Mouse (Mus musculus): ENCODE results near the gene Lrrc61. TPM values are rescaled to one million over a fixed set of nuclear protein-coding genes. Genes with fewer than 3 reads are reported as not detected.
A peak's percentile ranks its signal among the peaks of the same experiment; 100 is the strongest.
"Not testable (repeated sequence)": the region's sequence is repeated elsewhere in the genome, so short reads cannot be mapped to it uniquely, and the experiment has no call there.

Gene Lrrc61
- 15.4 and 18.0 TPM in 2 replicates for polyA plus RNA-seq (2015; fragmentation: Nextera tagmentation; extraction: Ambion mirVana)

GRCm38 (mm10) chr6:48554280-48555103, at the start of gene Lrrc61:
Gene Lrrc61, plus strand, starts transcription at chr6:48554796.
- H3K4me2 ChIP-seq (replicated peaks), result peak within 1 kb of the TSS; percentile 79
- peak; percentile 94 for ATAC-seq (replicated peaks)
- no peaks in the 10 kb centered on the region for H3K27me3 ChIP-seq
- H3K4me3 ChIP-seq, result peak within 1 kb of the TSS; percentile 62
- H3K9me3 ChIP-seq, result no peaks in the 10 kb centered on the region
- peak within 1 kb of the TSS; percentile 100 for H3K27ac ChIP-seq (replicated peaks)
- no peaks in the 10 kb centered on the region for H3K36me3 ChIP-seq
- H3K9ac ChIP-seq (replicated peaks), result peak within 1 kb of the TSS; percentile 86
- H3K4me1 ChIP-seq, result peaks cover 18% of the 10 kb centered on the region
- WGBS, result under 1% methylated on average over 39 of the region's 39 CpGs

DNA sequence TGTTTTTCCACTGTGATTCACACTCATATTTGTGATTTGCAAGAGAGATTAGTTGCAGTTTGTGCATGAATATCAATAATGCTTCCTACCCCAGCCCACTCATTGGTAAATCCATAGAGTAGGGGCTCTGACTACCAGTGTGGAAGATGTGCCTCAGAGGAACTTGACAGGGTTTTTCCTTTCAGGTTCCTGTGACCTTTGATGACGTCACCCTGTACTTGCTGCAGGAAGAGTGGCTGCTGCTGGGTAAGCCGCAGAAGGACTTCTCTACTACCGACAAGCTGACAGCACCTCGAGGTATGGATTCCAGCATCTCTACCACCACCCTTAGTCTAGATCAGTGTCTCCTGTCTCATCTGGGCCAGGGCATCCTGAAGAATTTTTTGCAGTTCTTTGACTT, 46.5 kb upstream of the Lrrc61 start:
- no peak overlapping the region for H3K4me3 ChIP-seq
- no peak overlapping the region for H3K4me2 ChIP-seq (replicated peaks)
- 79% methylated on average over 4 of the region's 4 CpGs for WGBS
- no peaks in the 10 kb centered on the region for H3K27me3 ChIP-seq
- no peak overlapping the region for H3K27ac ChIP-seq (replicated peaks)
- H3K9ac ChIP-seq (replicated peaks), result no peak overlapping the region
- H3K4me1 ChIP-seq, result peaks cover 10% of the 10 kb centered on the region
- no peaks in the 10 kb centered on the region for H3K9me3 ChIP-seq
- peaks cover 3% of the 10 kb centered on the region; the same call in 1 of the 2 replicates for H3K36me3 ChIP-seq
- ATAC-seq (replicated peaks), result no peak

DNA sequence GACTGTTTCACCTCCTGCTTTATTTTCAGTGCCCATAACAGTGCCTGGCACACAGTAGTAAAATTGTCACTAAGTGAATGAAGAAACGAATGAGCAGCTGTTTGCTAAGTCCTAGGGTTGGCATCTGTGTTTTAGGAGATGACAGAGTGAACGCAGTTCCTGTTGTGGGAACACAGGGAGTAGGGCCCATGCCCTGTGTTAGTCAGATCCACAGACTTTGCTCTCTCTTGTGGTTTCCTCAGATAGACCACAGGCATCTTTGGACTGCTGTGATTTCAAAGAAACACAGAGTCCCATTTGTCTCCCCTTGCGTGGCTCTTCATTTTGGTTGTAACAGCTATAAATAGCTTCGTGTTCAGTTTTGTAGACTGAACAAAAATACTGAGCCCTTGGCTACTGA, 44.2 kb upstream of the Lrrc61 start:
- no peaks in the 10 kb centered on the region for H3K27me3 ChIP-seq
- H3K27ac ChIP-seq (replicated peaks), result no peak overlapping the region
- no peaks in the 10 kb centered on the region for H3K9me3 ChIP-seq
- no peak for ATAC-seq (replicated peaks)
- H3K4me2 ChIP-seq (replicated peaks), result no peak overlapping the region
- peaks cover 1% of the 10 kb centered on the region; the same call in 1 of the 2 replicates for H3K4me1 ChIP-seq
- WGBS, result 89% methylated on average over 4 of the region's 4 CpGs
- peaks cover 8% of the 10 kb centered on the region; the same call in 1 of the 2 replicates for H3K36me3 ChIP-seq
- H3K4me3 ChIP-seq, result no peak overlapping the region
- H3K9ac ChIP-seq (replicated peaks), result no peak overlapping the region

DNA sequence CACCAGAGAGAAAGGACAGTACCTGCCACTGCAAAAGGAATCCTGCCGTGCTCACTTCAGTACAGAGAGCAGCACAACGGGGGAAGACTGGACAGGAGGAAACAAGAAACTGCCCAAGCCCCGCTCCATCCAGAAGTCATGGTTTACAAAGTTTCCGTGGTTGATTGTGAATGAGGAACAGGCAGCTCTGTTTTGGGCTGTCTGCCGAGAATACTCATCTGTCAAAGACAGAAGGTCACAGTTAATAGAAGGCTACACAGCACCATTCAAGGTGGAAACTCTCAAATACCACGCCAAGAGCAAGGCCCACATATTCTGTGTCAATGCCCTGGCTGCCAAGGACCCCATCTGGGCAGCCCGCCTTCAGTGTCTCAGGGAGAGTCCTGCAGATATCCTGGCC, 42.7 kb upstream of the Lrrc61 start:
- Histone ChIP-seq H3K4me3 (no peak overlapping the region), H3K27ac (replicated peaks) (no peak overlapping the region), H3K9me3 (no peaks in the 10 kb centered on the region), H3K36me3 (peaks cover 20% of the 10 kb centered on the region), H3K4me1 (no peaks in the 10 kb centered on the region), H3K27me3 (no peaks in the 10 kb centered on the region), H3K4me2 (replicated peaks) (no peak overlapping the region), H3K9ac (replicated peaks) (no peak overlapping the region)
- 87% methylated on average over 7 of the region's 7 CpGs for WGBS
- no peak for ATAC-seq (replicated peaks)

GRCm38 (mm10) chr6:48524882-48525281, 29.7 kb upstream of the Lrrc61 start:
- not testable (repeated sequence) for H3K36me3 ChIP-seq; H3K27me3 ChIP-seq; H3K4me2 ChIP-seq (replicated peaks); H3K9me3 ChIP-seq; H3K4me3 ChIP-seq; H3K9ac ChIP-seq (replicated peaks); H3K4me1 ChIP-seq; H3K27ac ChIP-seq (replicated peaks); ATAC-seq (replicated peaks)
- WGBS, result 97% methylated on average over 16 of the region's 16 CpGs

DNA sequence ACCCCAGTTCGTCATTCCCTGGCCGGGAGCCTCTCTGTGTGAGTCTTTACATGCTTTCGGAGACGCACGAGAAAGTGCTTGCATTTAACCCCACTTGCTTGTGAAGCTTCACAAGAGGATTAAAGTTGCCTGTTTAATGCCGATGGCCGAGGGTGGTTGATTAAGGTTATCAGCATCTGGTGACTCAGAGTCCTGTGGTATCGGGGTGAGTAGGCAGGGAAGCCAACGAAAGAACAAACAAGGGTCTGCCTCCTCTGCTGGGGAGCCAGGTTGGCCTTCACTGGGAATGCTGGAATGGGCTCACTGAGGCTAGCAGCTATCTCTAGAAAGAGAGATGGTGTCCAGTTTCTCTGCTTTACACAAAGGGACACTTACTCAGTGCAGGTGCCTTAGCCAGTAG, 26.7 kb upstream of the Lrrc61 start:
- no peaks in the 10 kb centered on the region for H3K4me1 ChIP-seq
- H3K9ac ChIP-seq (replicated peaks), result no peak overlapping the region
- 82% methylated on average over 9 of the region's 9 CpGs for WGBS
- H3K9me3 ChIP-seq, result no peaks in the 10 kb centered on the region
- ATAC-seq (replicated peaks), result no peak
- peaks cover 7% of the 10 kb centered on the region; the same call in 1 of the 2 replicates for H3K36me3 ChIP-seq
- no peak overlapping the region for H3K4me3 ChIP-seq
- H3K27me3 ChIP-seq, result no peaks in the 10 kb centered on the region
- H3K4me2 ChIP-seq (replicated peaks), result no peak overlapping the region
- no peak overlapping the region for H3K27ac ChIP-seq (replicated peaks)

DNA sequence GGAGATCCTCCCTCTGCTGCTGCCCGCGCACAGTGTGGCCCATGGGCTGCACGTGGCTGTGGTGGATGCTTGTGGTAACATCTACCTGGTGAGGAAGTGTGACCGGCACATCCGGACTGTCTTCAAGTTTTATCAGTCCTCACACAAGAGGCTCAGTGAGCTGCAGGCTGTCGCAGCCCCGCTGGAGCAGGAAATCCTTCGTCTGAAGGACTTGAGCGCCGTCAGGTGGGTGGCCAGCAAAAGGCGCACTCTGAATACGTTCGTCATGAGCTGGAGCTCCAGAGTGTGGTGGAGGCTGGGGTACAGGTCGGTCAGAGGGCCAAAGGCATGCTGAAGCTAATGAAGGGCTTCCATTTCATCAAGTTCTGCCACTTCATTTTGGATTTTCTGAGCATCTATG, 25.3 kb upstream of the Lrrc61 start:
- Histone ChIP-seq H3K27ac (replicated peaks) (no peak overlapping the region), H3K4me1 (no peaks in the 10 kb centered on the region), H3K4me2 (replicated peaks) (no peak overlapping the region), H3K36me3 (peaks cover 7% of the 10 kb centered on the region; the same call in 1 of the 2 replicates), H3K9ac (replicated peaks) (no peak overlapping the region), H3K27me3 (no peaks in the 10 kb centered on the region), H3K9me3 (no peaks in the 10 kb centered on the region), H3K4me3 (no peak overlapping the region)
- ATAC-seq (replicated peaks), result no peak
- 78% methylated on average over 14 of the region's 14 CpGs for WGBS

DNA sequence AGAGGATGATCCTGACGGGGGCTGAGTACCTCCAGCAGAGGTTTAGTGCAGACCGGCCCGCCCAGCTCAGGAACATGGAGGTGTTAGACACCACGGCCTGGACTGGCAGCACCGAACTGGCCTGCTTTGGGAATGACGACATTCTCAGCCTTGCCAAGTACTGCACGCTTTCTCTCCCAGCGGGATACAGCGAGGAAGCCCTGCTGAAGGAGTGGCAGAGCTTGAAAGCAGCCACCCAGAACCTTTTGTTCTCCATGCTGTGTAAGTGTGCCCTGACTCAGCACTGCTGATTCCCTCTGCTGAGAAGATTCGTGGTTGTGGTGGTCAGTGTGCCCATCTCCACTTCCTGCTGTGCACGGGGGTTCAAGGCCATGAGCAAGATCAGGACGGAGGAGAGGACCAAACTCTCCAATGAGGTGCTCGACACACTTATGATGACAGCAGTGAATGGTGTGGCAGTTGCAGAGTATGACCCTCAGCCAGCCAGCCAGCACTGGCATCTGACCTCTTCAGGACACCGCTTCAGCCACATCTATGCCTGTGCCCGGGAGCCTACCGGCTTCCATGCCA, 24.6 kb upstream of the Lrrc61 start:
- H3K27me3 ChIP-seq, result no peaks in the 10 kb centered on the region
- H3K9ac ChIP-seq (replicated peaks), result no peak overlapping the region
- H3K4me3 ChIP-seq, result no peak overlapping the region
- no peaks in the 10 kb centered on the region for H3K9me3 ChIP-seq
- peaks cover 7% of the 10 kb centered on the region; the same call in 1 of the 2 replicates for H3K36me3 ChIP-seq
- no peaks in the 10 kb centered on the region for H3K4me1 ChIP-seq
- WGBS, result 83% methylated on average over 16 of the region's 16 CpGs
- no peak for ATAC-seq (replicated peaks)
- H3K4me2 ChIP-seq (replicated peaks), result no peak overlapping the region
- H3K27ac ChIP-seq (replicated peaks), result no peak overlapping the region

GRCm38 (mm10) chr6:48530862-48531261, 23.7 kb upstream of the Lrrc61 start:
- ATAC-seq (replicated peaks), result no peak
- 72% methylated on average over 2 of the region's 2 CpGs for WGBS
- no peak overlapping the region for H3K27ac ChIP-seq (replicated peaks)
- no peaks in the 10 kb centered on the region for H3K9me3 ChIP-seq
- no peak overlapping the region for H3K9ac ChIP-seq (replicated peaks)
- H3K4me3 ChIP-seq, result no peak overlapping the region
- H3K4me2 ChIP-seq (replicated peaks), result no peak overlapping the region
- H3K27me3 ChIP-seq, result no peaks in the 10 kb centered on the region
- peaks cover 3% of the 10 kb centered on the region; the same call in 1 of the 2 replicates for H3K36me3 ChIP-seq
- no peaks in the 10 kb centered on the region for H3K4me1 ChIP-seq

DNA sequence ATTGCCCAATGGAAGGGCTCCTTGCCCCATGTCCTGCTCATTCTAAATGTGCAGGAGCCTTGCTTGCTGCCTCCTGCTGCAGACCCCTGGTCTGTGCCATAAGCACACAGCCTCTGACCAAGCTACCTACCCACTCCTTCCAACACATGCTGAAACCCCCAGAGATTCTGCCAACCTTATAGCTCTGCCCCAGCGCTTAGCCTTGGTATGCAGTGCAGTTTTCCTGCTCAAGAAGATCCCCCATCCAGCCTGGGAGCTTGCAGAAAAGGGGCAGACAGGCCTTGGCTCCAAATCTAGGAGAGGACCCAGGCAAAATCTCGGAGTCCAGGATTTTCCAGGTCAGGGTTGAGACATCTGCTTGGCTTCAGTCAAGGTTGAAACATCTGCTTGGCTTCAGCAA, 21.1 kb upstream of the Lrrc61 start:
- Histone ChIP-seq H3K4me1 (peaks cover 15% of the 10 kb centered on the region), H3K9me3 (no peaks in the 10 kb centered on the region), H3K4me3 (no peak overlapping the region), H3K36me3 (no peaks in the 10 kb centered on the region; the same call in 1 of the 2 replicates), H3K9ac (replicated peaks) (no peak overlapping the region), H3K27me3 (no peaks in the 10 kb centered on the region), H3K27ac (replicated peaks) (no peak overlapping the region), H3K4me2 (replicated peaks) (no peak overlapping the region)
- no peak for ATAC-seq (replicated peaks)
- WGBS, result 83% methylated on average over 2 of the region's 2 CpGs

GRCm38 (mm10) chr6:48534913-48535312, 19.7 kb upstream of the Lrrc61 start:
- no peak for ATAC-seq (replicated peaks)
- 86% methylated on average over 8 of the region's 8 CpGs for WGBS
- Histone ChIP-seq H3K4me3 (no peak overlapping the region), H3K4me2 (replicated peaks) (no peak overlapping the region), H3K4me1 (peaks cover 25% of the 10 kb centered on the region), H3K27me3 (no peaks in the 10 kb centered on the region), H3K27ac (replicated peaks) (no peak overlapping the region), H3K36me3 (peaks cover 3% of the 10 kb centered on the region), H3K9ac (replicated peaks) (no peak overlapping the region), H3K9me3 (no peaks in the 10 kb centered on the region)

- no peaks in the 10 kb centered on the region for H3K27me3 ChIP-seq
- H3K4me1 ChIP-seq, result peaks cover 26% of the 10 kb centered on the region
- 79% methylated on average over 4 of the region's 4 CpGs for WGBS
- no peak overlapping the region for H3K4me2 ChIP-seq (replicated peaks)
- H3K9ac ChIP-seq (replicated peaks), result no peak overlapping the region
- H3K27ac ChIP-seq (replicated peaks), result no peak overlapping the region
- peaks cover 14% of the 10 kb centered on the region for H3K36me3 ChIP-seq
- no peak overlapping the region for H3K4me3 ChIP-seq
- H3K9me3 ChIP-seq, result no peaks in the 10 kb centered on the region
- no peak for ATAC-seq (replicated peaks)
These were observed 18.5 kb upstream of the Lrrc61 start for GRCm38 (mm10) chr6:48536091-48536490.

Measured in forebrain, embryonic 15.5 days (tissue).